Mouse (Mus musculus) gastrocnemius, adult 18-20 months (tissue): ENCODE results near the gene Prox1. TPM values are rescaled to one million over a fixed set of nuclear protein-coding genes. Genes with fewer than 3 reads are reported as not detected.

Experiments used
- DNase-seq: peaks from one replicate; pipeline ENCODE4 v3.0.0; 2021; ENCODE audit warnings: low spot score
- total RNA-seq, 2 experiments: library from RNA; stranded (reverse); gene quantifications; 2 replicates each; pipeline ENCODE4 v1.2.3; 2021

The Prox1 gene
- total RNA-seq, 2 experiments from 2014 or later: 2.1 to 3.0 TPM

DNA sequence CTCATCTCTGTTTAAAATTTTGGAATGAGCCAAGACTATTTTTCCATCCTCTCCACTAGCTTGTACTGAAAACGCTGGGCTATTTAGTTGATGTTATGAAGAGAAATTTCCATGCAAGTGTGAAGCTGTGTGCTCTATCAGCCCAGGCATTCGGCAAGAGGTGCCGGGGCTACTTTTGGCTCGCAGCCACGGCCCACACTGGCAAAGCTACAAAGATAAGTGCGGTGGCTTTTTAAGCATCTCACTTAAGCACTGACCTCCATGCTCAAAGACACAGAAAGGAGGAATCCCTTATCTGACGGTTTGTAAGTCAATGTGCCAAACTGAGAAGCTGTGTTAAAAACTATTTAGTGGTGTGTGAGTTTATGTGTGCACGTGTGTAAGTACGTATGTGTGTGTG lies 26.9 kb downstream of the Prox1 start:
- DNase-seq: no peak

DNA sequence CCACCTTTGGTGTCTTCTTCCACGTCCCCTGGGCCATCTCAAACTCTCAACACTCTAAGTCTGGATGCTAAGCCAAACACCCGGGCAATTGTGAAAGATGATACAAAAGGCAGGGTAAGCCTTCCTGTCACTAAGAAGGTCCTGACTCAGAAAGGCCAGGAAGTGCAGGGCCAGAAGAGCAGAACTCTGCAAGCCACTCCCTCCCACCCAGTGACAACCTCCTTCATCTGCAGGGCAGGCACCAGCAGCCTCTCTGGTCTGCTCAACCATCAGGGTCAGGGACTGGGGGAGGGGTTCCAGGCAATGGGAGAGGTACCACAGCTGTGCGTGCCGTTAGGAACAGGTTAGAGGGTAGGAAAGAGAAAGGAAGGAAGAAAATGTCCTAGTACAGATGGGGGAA lies 27.9 kb downstream of the Prox1 start:
- DNase-seq: no peak

- DNase-seq: no peak
Observed at GRCm38 (mm10) chr1:190140519-190140918, 30.0 kb downstream of the Prox1 start.

GRCm38 (mm10) chr1:190139711-190140405 lies 30.7 kb downstream of the Prox1 start:
- DNase-seq: no peak

- DNase-seq: no peak
Observed at GRCm38 (mm10) chr1:190137943-190138342, 32.6 kb downstream of the Prox1 start.

DNA sequence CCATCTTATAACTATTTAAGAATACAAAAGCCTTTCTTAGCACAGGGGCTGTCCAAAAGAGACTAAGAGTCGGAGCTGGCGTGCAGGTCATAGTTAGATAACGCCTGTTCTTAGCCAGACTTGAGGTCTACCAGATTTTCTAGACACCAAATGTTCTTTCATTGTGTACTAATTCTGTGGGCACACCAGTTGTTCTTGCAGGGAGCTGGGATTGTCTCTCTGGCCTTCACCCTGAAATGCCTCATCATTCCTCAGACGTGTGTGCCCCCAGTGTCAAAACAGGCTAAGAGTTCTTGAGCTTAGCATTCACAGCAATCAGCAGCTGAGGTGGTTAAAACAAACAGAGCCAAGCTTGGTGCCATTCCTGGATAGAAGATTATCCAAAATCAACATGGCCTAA lies 37.6 kb downstream of the Prox1 start:
- DNase-seq: no peak

GRCm38 (mm10) chr1:190130888-190131287 lies 39.6 kb downstream of the Prox1 start:
- no peak for DNase-seq

DNA sequence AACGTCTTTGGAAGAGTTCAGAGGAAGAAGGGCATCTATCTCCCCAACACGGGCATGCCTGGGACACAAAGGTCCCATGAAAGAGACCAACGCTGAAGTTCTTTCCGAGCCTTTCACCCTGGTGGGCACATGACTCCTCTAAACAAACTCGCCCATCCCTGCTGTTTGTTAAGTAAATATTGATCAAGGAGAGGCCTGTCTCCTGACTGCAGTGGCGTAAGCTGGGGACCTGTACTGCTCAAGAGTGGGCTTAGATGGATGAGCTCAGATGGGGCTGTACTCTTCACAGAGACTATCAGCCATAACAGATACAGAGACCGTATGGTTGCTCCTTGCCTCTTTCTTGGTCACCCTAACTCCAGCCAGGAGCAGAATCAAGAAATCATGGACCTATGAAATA lies 41.0 kb downstream of the Prox1 start:
- DNase-seq: no peak

GRCm38 (mm10) chr1:190128674-190129322 lies 41.7 kb downstream of the Prox1 start:
- DNase-seq: no peak

- DNase-seq: no peak
Observed at GRCm38 (mm10) chr1:190127878-190128277, 42.6 kb downstream of the Prox1 start.

- DNase-seq: no peak
Observed at GRCm38 (mm10) chr1:190127163-190127795, 43.2 kb downstream of the Prox1 start.

GRCm38 (mm10) chr1:190124961-190125739 lies 45.4 kb downstream of the Prox1 start:
- DNase-seq: no peak

GRCm38 (mm10) chr1:190123404-190123803 lies 47.1 kb downstream of the Prox1 start:
- no peak for DNase-seq

DNA sequence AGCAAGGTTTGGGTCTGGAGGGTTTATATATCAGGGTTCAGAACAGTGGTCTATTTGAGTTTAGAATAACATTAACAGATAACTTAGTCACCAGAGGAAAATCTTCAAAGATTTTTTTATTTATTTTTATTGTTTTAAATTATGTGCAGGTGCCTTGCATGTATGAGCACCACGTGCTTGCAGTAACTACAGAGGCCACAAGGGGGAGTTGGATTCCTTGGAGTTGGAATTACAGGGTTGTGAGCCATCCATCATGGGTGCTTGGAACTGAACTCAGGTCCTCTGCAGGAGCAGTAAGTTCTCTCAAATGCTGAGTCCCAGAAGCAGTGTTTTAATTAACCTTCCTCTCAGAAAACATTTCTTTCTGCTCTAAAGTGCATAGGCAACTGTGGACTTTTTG lies 54.5 kb downstream of the Prox1 start:
- no peak for DNase-seq

DNA sequence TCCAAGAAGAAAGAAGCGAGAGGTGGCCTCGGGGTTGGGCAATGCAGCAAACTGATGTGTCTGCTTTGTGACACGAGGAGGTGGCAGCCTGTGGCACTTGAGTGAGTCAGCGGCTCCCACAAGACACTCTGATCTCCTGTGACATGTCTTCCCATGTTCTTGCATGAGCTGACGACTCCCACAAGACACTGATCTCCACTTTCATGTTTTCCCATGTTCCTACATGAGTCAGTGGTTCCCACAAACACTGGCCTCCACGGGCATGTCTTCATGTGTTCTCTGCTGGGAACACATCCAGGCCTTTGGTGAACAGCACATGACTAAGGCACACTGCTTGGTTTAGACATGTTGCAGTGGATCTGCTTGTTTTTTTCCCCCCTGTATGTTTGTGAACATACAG lies 58.8 kb downstream of the Prox1 start:
- DNase-seq: no peak

GRCm38 (mm10) chr1:190107587-190107986 lies 62.9 kb downstream of the Prox1 start:
- no peak for DNase-seq

GRCm38 (mm10) chr1:190106674-190107420 lies 63.7 kb downstream of the Prox1 start:
- no peak for DNase-seq

DNA sequence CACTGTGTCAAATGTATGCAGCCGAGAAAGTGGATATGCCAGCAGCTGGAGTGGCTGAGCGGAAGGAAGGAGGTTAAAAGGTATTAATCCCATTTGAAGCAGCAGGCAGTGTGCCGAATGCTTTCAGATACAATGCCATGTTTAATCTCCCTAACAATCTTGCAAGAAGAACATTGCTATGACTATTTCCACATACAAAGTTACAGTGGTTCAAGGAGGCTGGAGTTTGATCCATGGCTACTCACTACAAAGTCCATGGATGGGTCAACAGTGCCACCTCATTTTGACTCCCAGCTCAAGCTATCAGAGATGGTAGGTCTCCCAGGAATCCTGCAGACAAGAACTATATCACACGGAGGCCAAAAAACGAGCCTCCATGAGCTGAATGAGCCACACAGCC lies 64.5 kb downstream of the Prox1 start:
- DNase-seq: no peak

- DNase-seq: no peak
Observed at GRCm38 (mm10) chr1:190093326-190093725, 77.2 kb downstream of the Prox1 start.

DNA sequence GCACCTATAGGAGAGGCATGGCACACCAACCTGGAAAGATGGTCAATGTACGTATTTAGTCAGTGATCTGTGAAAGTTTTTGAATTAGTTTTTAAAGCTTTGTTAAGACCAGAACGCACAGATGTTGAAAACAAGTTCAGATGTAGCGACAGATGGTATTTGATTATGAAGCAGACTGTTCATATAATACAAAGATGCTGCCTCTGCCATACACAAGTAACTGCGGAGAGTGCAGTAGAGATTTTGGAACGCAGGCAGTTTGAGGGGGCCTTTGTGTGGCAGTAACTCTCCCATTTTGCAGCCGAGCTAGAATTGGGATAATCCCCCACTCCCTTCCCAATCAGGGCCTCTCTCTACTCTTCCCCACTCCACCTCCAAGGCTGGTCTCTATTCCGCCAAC lies 78.4 kb downstream of the Prox1 start:
- no peak for DNase-seq

DNA sequence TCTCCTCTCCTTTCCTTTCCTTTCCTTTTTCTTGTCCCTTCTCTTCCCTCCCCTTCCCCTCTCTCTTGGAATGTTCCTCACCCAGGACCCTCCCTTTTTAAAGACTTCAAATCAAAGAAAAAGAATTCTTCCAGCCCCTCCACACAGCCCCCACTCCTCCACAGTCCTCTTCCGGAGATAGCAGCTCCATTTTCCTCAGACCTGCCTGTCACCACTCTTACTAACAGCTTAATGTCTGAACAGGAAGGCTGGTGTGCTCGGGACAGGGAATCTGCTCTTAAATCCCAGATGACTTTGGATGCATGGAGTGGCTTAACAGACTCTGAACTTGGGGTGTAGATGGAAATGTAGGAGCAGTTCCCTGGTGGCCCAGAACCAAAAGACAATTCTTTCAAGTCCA lies 81.6 kb downstream of the Prox1 start:
- DNase-seq: no peak
